Mouse (Mus musculus): ENCODE measurements at regions not wholly inside any gene's neighbourhood (a gene's known extent, or its start where the extent isn't known, plus 50 kb on each side); places are given as distances from the start of the nearest gene placed in this dataset.
A peak's percentile ranks its signal among the peaks of the same experiment; 100 is the strongest.

DNA sequence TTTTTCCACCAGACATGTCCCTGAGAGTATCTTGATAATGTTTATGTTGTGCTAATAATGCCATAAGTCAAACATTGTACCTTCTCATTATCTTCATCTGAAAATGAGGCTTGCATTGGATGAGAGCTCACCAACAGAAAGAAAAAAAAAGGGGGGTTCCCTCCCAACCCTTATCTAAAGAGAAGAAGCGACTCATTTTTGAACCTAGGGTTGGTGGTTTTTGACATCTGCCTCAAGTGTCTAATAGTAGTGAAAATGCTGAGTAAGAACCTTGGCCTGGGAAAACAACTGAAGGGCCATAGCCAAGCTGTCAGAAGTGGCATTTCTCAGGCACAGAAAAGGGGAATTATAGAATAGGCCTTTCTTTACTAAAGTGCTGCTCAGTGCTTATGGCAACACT lies 577.3 kb downstream of the Adgrl2 start:
- Histone ChIP-seq H3K4me3 (ENCODE audit: insufficient read depth, poor library complexity, severe bottlenecking) (no peak overlapping the region), H3K79me2 (ENCODE audit: control insufficient read depth, insufficient read depth) (no peaks in the 10 kb centered on the region), H3K79me3 (ENCODE audit: low read depth) (no peaks in the 10 kb centered on the region), H3K27me3 (ENCODE audit: control insufficient read depth, insufficient read depth, insufficient read length) (no peaks in the 10 kb centered on the region), H3K36me3 (ENCODE audit: control insufficient read depth, insufficient read depth) (no peaks in the 10 kb centered on the region), H3ac (ENCODE audit: control insufficient read depth, insufficient read length, low read depth) (no peak overlapping the region)
- TF ChIP-seq MYOG (IDR thresholded peaks at IDR 0.05; ENCODE audit: control insufficient read depth, extremely low read depth, insufficient read length) (no peak), CTCF (IDR thresholded peaks at IDR 0.05; ENCODE audit: control insufficient read depth, insufficient read depth, insufficient read length) (no peak), FOSL1 (IDR thresholded peaks at IDR 0.05; ENCODE audit: insufficient read depth, low read length, poor library complexity, severe bottlenecking) (no peak), MAX (IDR thresholded peaks at IDR 0.05) (no peak), CEBPB (IDR thresholded peaks at IDR 0.05; ENCODE audit: low read depth) (no peak), MYOD1 (IDR thresholded peaks at IDR 0.05; ENCODE audit: control insufficient read depth, insufficient read length, low read depth) (no peak), USF1 (IDR thresholded peaks at IDR 0.05; ENCODE audit: low read depth) (no peak)

DNA sequence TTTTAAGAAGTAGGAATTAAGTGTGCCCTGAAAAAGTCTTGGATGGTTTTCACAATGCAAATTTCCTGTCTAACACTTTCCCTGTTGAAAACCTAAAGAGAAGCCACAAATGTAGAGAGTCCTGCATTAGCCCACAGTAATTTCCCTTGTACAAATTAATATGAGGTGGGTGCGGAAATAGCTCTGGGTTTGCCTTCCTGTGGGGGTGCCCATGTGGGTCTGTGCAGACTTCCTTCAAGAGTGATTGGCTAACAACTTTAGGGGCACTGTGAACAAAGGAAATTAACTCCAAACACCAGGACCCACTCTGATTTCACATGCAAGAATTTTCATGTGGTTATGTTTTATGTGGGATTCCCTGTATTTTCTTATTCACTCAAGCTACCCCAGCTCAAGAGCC lies 578.2 kb downstream of the Adgrl2 start:
- H3K79me3 ChIP-seq (ENCODE audit: low read depth) = no peaks in the 10 kb centered on the region
- H3K4me3 ChIP-seq (ENCODE audit: insufficient read depth, poor library complexity, severe bottlenecking) = no peak overlapping the region
- no peaks in the 10 kb centered on the region for H3K79me2 ChIP-seq (ENCODE audit: control insufficient read depth, insufficient read depth)
- H3ac ChIP-seq (ENCODE audit: control insufficient read depth, insufficient read length, low read depth) = no peak overlapping the region
- TF ChIP-seq MYOG (IDR thresholded peaks at IDR 0.05; ENCODE audit: control insufficient read depth, extremely low read depth, insufficient read length) (no peak), FOSL1 (IDR thresholded peaks at IDR 0.05; ENCODE audit: insufficient read depth, low read length, poor library complexity, severe bottlenecking) (no peak), MAX (IDR thresholded peaks at IDR 0.05) (no peak), MYOD1 (IDR thresholded peaks at IDR 0.05; ENCODE audit: control insufficient read depth, insufficient read length, low read depth) (no peak), CTCF (IDR thresholded peaks at IDR 0.05; ENCODE audit: control insufficient read depth, insufficient read depth, insufficient read length) (no peak), USF1 (IDR thresholded peaks at IDR 0.05; ENCODE audit: low read depth) (no peak), CEBPB (IDR thresholded peaks at IDR 0.05; ENCODE audit: low read depth) (no peak)
- no peaks in the 10 kb centered on the region for H3K36me3 ChIP-seq (ENCODE audit: control insufficient read depth, insufficient read depth)
- H3K27me3 ChIP-seq (ENCODE audit: control insufficient read depth, insufficient read depth, insufficient read length) = no peaks in the 10 kb centered on the region

DNA sequence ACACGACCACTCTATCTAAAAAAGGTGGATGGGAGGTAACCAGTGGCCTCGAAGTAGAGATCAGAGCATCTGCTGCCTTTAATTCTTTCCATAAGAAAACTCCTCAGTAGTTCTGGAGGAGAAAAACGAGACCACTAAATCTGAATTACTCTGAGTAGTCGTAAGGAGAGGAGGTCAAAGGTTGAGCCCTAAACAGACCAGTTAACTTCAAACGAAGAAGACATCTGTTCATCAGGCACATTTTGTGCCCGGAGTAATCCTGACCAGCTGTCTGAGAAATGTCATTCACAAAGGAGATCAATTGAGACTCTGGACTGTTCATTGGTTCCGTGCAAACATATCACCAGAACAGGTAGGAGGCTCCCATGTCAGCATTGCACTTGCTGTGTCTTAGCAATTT lies 592.0 kb downstream of the Adgrl2 start:
- H3K27me3 ChIP-seq (ENCODE audit: control insufficient read depth, insufficient read depth, insufficient read length) = no peaks in the 10 kb centered on the region
- H3K4me3 ChIP-seq (ENCODE audit: insufficient read depth, poor library complexity, severe bottlenecking) = no peak overlapping the region
- no peaks in the 10 kb centered on the region for H3K79me3 ChIP-seq (ENCODE audit: low read depth)
- no peaks in the 10 kb centered on the region for H3K79me2 ChIP-seq (ENCODE audit: control insufficient read depth, insufficient read depth)
- no peak for TF ChIP-seq FOSL1 (IDR thresholded peaks at IDR 0.05; ENCODE audit: insufficient read depth, low read length, poor library complexity, severe bottlenecking)
- TF ChIP-seq CEBPB (IDR thresholded peaks at IDR 0.05; ENCODE audit: low read depth) = no peak
- no peak for TF ChIP-seq MAX (IDR thresholded peaks at IDR 0.05)
- no peak for TF ChIP-seq CTCF (IDR thresholded peaks at IDR 0.05; ENCODE audit: control insufficient read depth, insufficient read depth, insufficient read length)
- no peak for TF ChIP-seq MYOD1 (IDR thresholded peaks at IDR 0.05; ENCODE audit: control insufficient read depth, insufficient read length, low read depth)
- no peak for TF ChIP-seq MYOG (IDR thresholded peaks at IDR 0.05; ENCODE audit: control insufficient read depth, extremely low read depth, insufficient read length)
- no peak for TF ChIP-seq USF1 (IDR thresholded peaks at IDR 0.05; ENCODE audit: low read depth)
- H3K36me3 ChIP-seq (ENCODE audit: control insufficient read depth, insufficient read depth) = no peaks in the 10 kb centered on the region
- no peak overlapping the region for H3ac ChIP-seq (ENCODE audit: control insufficient read depth, insufficient read length, low read depth)

DNA sequence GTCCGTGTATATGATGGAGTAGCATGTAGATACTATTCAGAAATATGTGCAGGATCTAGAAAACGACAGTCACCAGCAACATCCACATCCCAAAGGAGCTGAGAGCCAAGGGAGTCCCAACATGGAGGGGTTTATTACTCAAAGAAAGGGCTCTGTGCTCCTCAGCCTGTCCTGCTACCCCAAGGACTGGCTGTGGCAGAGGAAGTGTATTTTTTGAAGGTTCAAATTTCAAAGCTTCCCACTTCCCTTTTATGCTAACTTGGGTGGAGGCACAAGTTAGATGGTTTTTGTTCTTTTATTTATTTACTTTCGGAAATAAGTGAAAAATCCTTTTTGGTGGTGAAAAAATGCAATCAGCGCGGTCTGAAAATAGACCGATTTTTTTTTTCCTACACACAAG lies 602.8 kb downstream of the Adgrl2 start:
- TF ChIP-seq CEBPB (IDR thresholded peaks at IDR 0.05; ENCODE audit: low read depth) (no peak), MYOG (IDR thresholded peaks at IDR 0.05; ENCODE audit: control insufficient read depth, extremely low read depth, insufficient read length) (no peak), MYOD1 (IDR thresholded peaks at IDR 0.05; ENCODE audit: control insufficient read depth, insufficient read length, low read depth) (no peak), FOSL1 (IDR thresholded peaks at IDR 0.05; ENCODE audit: insufficient read depth, low read length, poor library complexity, severe bottlenecking) (no peak), USF1 (IDR thresholded peaks at IDR 0.05; ENCODE audit: low read depth) (no peak), MAX (IDR thresholded peaks at IDR 0.05) (no peak), CTCF (IDR thresholded peaks at IDR 0.05; ENCODE audit: control insufficient read depth, insufficient read depth, insufficient read length) (no peak)
- H3ac ChIP-seq (ENCODE audit: control insufficient read depth, insufficient read length, low read depth) = no peak overlapping the region
- no peak overlapping the region for H3K4me3 ChIP-seq (ENCODE audit: insufficient read depth, poor library complexity, severe bottlenecking)
- no peaks in the 10 kb centered on the region for H3K79me2 ChIP-seq (ENCODE audit: control insufficient read depth, insufficient read depth)
- H3K79me3 ChIP-seq (ENCODE audit: low read depth) = no peaks in the 10 kb centered on the region
- no peaks in the 10 kb centered on the region for H3K27me3 ChIP-seq (ENCODE audit: control insufficient read depth, insufficient read depth, insufficient read length)
- no peaks in the 10 kb centered on the region for H3K36me3 ChIP-seq (ENCODE audit: control insufficient read depth, insufficient read depth)

DNA sequence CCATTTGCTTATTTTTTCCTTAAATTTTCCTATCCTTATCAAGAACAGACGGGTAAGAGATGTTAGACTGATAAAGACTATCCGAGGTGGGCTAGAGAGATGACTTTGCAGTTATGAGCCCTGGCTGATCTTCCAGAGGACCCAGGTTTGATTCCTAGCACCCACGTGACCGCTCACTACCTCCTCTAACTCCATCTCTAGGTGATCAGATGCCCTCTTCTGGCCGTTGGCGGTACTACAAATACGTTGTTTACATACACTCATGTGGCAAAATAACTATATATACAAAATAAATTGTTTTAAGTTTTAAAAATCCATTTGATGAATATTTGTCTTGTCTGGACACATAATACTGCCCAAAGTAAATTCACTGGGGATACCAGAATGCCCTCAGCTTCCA lies 604.6 kb downstream of the Adgrl2 start:
- H3K79me3 ChIP-seq (ENCODE audit: low read depth) = no peaks in the 10 kb centered on the region
- TF ChIP-seq MAX (IDR thresholded peaks at IDR 0.05) (no peak), MYOG (IDR thresholded peaks at IDR 0.05; ENCODE audit: control insufficient read depth, extremely low read depth, insufficient read length) (no peak), MYOD1 (IDR thresholded peaks at IDR 0.05; ENCODE audit: control insufficient read depth, insufficient read length, low read depth) (no peak), USF1 (IDR thresholded peaks at IDR 0.05; ENCODE audit: low read depth) (no peak), CEBPB (IDR thresholded peaks at IDR 0.05; ENCODE audit: low read depth) (no peak), FOSL1 (IDR thresholded peaks at IDR 0.05; ENCODE audit: insufficient read depth, low read length, poor library complexity, severe bottlenecking) (no peak), CTCF (IDR thresholded peaks at IDR 0.05; ENCODE audit: control insufficient read depth, insufficient read depth, insufficient read length) (no peak)
- H3K27me3 ChIP-seq (ENCODE audit: control insufficient read depth, insufficient read depth, insufficient read length) = no peaks in the 10 kb centered on the region
- no peak overlapping the region for H3ac ChIP-seq (ENCODE audit: control insufficient read depth, insufficient read length, low read depth)
- H3K79me2 ChIP-seq (ENCODE audit: control insufficient read depth, insufficient read depth) = no peaks in the 10 kb centered on the region
- no peak overlapping the region for H3K4me3 ChIP-seq (ENCODE audit: insufficient read depth, poor library complexity, severe bottlenecking)
- no peaks in the 10 kb centered on the region for H3K36me3 ChIP-seq (ENCODE audit: control insufficient read depth, insufficient read depth)

DNA sequence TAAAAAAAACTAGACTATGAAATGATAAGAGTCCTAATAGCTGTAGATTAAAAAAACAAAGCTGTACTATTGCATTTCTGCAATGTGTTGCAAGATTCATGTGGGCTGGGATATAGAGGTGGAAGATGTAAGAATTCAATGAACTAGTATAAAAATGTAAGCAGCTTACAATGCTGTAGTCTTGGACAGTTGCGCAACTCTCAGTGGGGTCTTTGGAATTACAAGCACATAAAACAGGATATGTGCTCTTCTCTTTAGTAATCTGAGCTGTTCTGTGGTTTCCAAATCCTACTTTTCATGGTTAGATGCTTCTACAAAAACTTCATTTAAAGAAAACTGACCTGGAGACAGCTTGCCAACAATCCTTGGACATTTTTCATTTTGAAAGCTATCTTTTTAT lies 609.3 kb downstream of the Adgrl2 start:
- Histone ChIP-seq H3K36me3 (ENCODE audit: control insufficient read depth, insufficient read depth) (no peaks in the 10 kb centered on the region), H3K4me3 (ENCODE audit: insufficient read depth, poor library complexity, severe bottlenecking) (no peak overlapping the region), H3K79me2 (ENCODE audit: control insufficient read depth, insufficient read depth) (no peaks in the 10 kb centered on the region), H3K79me3 (ENCODE audit: low read depth) (no peaks in the 10 kb centered on the region), H3ac (ENCODE audit: control insufficient read depth, insufficient read length, low read depth) (no peak overlapping the region), H3K27me3 (ENCODE audit: control insufficient read depth, insufficient read depth, insufficient read length) (no peaks in the 10 kb centered on the region)
- TF ChIP-seq USF1 (IDR thresholded peaks at IDR 0.05; ENCODE audit: low read depth) = no peak
- peak; percentile 64 for TF ChIP-seq CEBPB (IDR thresholded peaks at IDR 0.05; ENCODE audit: low read depth)
